Mouse (Mus musculus) CH12.LX (cell line): ENCODE measurements around the gene Stk24. TPM values are rescaled to one million over a fixed set of nuclear protein-coding genes. Genes with fewer than 3 reads are reported as not detected.

ENCODE experiments used
- DNase-seq: peaks from one replicate; pipeline ENCODE4 v3.0.0-alpha.2; 2013; ENCODE audit errors: extremely low read depth
- H3K27ac ChIP-seq: 2 replicates; pipeline ENCODE4 v1.5.1; 2012; ENCODE audit warnings: low read depth, mild to moderate bottlenecking, control low read depth, moderate library complexity; ENCODE audit not compliant: insufficient read depth
- H3K27me3 ChIP-seq: replicated peaks from 2 replicates; pipeline ENCODE3; 2012; ENCODE audit warnings: inconsistent platforms
- H3K36me3 ChIP-seq, 2 experiments: replicated peaks in 1 of 2; 2 replicates each; pipeline versions ENCODE3 to v1.6.1; 2012; ENCODE audit warnings: inconsistent platforms in 1 of 2, low read length in 1 of 2, mild to moderate bottlenecking in 1 of 2, mixed read lengths in 1 of 2, moderate library complexity in 1 of 2; ENCODE audit not compliant: control insufficient read depth in 1 of 2, insufficient read depth in 1 of 2
- H3K4me1 ChIP-seq, 2 experiments: 2 replicates each; pipeline ENCODE4 v1.6.1; 2012; ENCODE audit warnings: inconsistent platforms in 1 of 2, moderate library complexity in 1 of 2; ENCODE audit not compliant: insufficient read depth in 2 of 2, control insufficient read depth in 1 of 2
- H3K4me2 ChIP-seq: 2 replicates; pipeline ENCODE4 v1.6.1; 2012; ENCODE audit warnings: low read depth, mild to moderate bottlenecking, control low read depth; ENCODE audit not compliant: poor library complexity, insufficient read depth, severe bottlenecking
- H3K4me3 ChIP-seq, 3 experiments: fragments of 150-350 bp in 1 of 3; sonication (generic) in 1 of 3; replicated peaks in 1 of 3; 2 replicates each; pipeline versions ENCODE3 to v1.5.1; 2011 to 2012; ENCODE audit warnings: low read depth in 2 of 3, low read length in 2 of 3, mild to moderate bottlenecking in 2 of 3, moderate library complexity in 2 of 3, control low read depth in 1 of 3, improper control_type of control experiment in 1 of 3, inconsistent platforms in 1 of 3, mixed read lengths in 1 of 3; ENCODE audit not compliant: poor library complexity in 1 of 3
- H3K79me2 ChIP-seq: replicated peaks from 2 replicates; pipeline ENCODE4 v1.6.1; 2012; ENCODE audit warnings: mild to moderate bottlenecking, moderate library complexity; ENCODE audit not compliant: control insufficient read depth, poor library complexity, insufficient read depth, severe bottlenecking; ENCODE audit errors: extremely low read depth
- H3K9ac ChIP-seq: 2 replicates; pipeline ENCODE4 v1.6.1; 2012; ENCODE audit warnings: low read depth, mild to moderate bottlenecking, control low read depth, moderate library complexity; ENCODE audit not compliant: insufficient read depth
- H3K9me3 ChIP-seq: replicated peaks from 2 replicates; pipeline ENCODE3; 2012; ENCODE audit warnings: low read length, inconsistent platforms, mixed read lengths
- HCFC1 ChIP-seq: IDR thresholded peaks from 2 replicates; pipeline ENCODE4 v1.6.1; 2012; ENCODE audit warnings: low read depth, mild to moderate bottlenecking, inconsistent platforms, low read length, improper control_type of control experiment
- IRF4 ChIP-seq: IDR thresholded peaks from 2 replicates; pipeline ENCODE4 v1.6.1; 2014; ENCODE audit warnings: low read depth, mild to moderate bottlenecking, inconsistent platforms, low read length, improper control_type of control experiment
- JUN ChIP-seq: IDR thresholded peaks from 2 replicates; pipeline ENCODE4 v1.6.1; 2011; ENCODE audit warnings: low read depth, mild to moderate bottlenecking, low read length, improper control_type of control experiment, moderate library complexity; ENCODE audit not compliant: insufficient read depth
- dilution Hi-C: fragments of 300-500 bp; cut with MboI; formaldehyde crosslinking; loops from 2 replicates; pipeline ENCODE4 v1.14.3; 2020; ENCODE audit warnings: low sequenced_read_pairs; ENCODE audit not compliant: extremely low pct_unique_long_range_greater_than_20kb, extremely low pct_ligation_motif_present
- in situ Hi-C: fragments of 300-500 bp; cut with MboI; formaldehyde crosslinking; loops from 3 replicates; pipeline ENCODE4 v1.14.3; 2019; ENCODE audit warnings: low sequenced_read_pairs, low pct_ligation_motif_present, low pct_unique_long_range_greater_than_20kb, mixed read lengths
- polyA plus RNA-seq: library from polyadenylated mRNA; unstranded; fragments of >175 nt; gene quantifications from 2 replicates; pipeline ENCODE4 v1.2.1, GENCODE M21; 2012; ENCODE audit warnings: low read depth; ENCODE audit not compliant: insufficient read length
- total RNA-seq, 2 experiments: library from RNA; depleted of rRNA; stranded (reverse); fragments of 300-350 nt in 1 of 2; fragments of >200 nt in 1 of 2; gene quantifications; 2 replicates each; pipeline ENCODE4 v1.2.3; 2012 to 2014

The Stk24 gene
- total and polyA plus RNA-seq, 3 experiments, result 35.5 to 96.7 (median 52.7) TPM

GRCm38 (mm10) chr14:121236736-121237135, 143.1 kb downstream of the Stk24 start:
- Histone ChIP-seq H3K9me3 (no peaks in the 10 kb centered on the region), H3K4me3 (no peak overlapping the region), H3K27ac (no peak overlapping the region), H3K4me1 (peaks cover 7 to 13% of the 10 kb centered on the region in 2 experiments; a peak in 3 of 4 replicates), H3K9ac (no peak overlapping the region), H3K36me3 (peaks cover 4 to 51% of the 10 kb centered on the region in 2 experiments), H3K4me2 (no peak overlapping the region), H3K27me3 (no peaks in the 10 kb centered on the region), H3K79me2 (no peaks in the 10 kb centered on the region)
- DNase-seq, result no peak
- in situ Hi-C loops (no loop called here), dilution Hi-C loops (no loop called here)
- TF ChIP-seq JUN (no peak), IRF4 (no peak), HCFC1 (no peak)

Other genes with a start within 250 kb of the Stk24 start
- gene Slc15a1, start 125.2 kb upstream of the Stk24 start, total RNA-seq (2012; rRNA removed), result 0.04 and 0.08 TPM in 2 replicates
- 0.09 and 0.19 TPM in 2 replicates for gene Slc15a1, start 125.2 kb upstream of the Stk24 start, total RNA-seq (2014; rRNA removed)
- not detected in 2 replicates for gene Slc15a1, start 125.2 kb upstream of the Stk24 start, polyA plus RNA-seq